Mouse (Mus musculus) lung, embryonic 14.5 days (tissue): ENCODE measurements at regions not wholly inside any gene's neighbourhood (a gene's known extent, or its start where the extent isn't known, plus 50 kb on each side); places are given as distances from the start of the nearest gene placed in this dataset.
A peak's percentile ranks its signal among the peaks of the same experiment; 100 is the strongest.

Source experiments
- ATAC-seq: fragments of 200-750 bp; cut with Nextera tagmentation; 2 replicates; pipeline ENCODE4 v1.8.0; 2017; ENCODE audit warnings: mild to moderate bottlenecking, moderate TSS enrichment, moderate library complexity; ENCODE audit not compliant: insufficient read depth
- DNase-seq: peaks from one replicate; pipeline ENCODE4 v3.0.0-alpha.2; 2015
- H3K27ac ChIP-seq: fragments of 300-500 bp; sonication (generic); 2 replicates; pipeline ENCODE4 v1.5.1; 2014; ENCODE audit warnings: low read depth, mild to moderate bottlenecking, moderate library complexity
- H3K27me3 ChIP-seq: fragments of 300-500 bp; sonication (generic); 2 replicates; pipeline ENCODE4 v1.6.1; 2014; ENCODE audit warnings: low read length, control low read depth; ENCODE audit not compliant: insufficient read depth
- H3K36me3 ChIP-seq: fragments of 300-500 bp; sonication (generic); 2 replicates; pipeline ENCODE4 v1.6.1; 2014; ENCODE audit warnings: control low read depth; ENCODE audit not compliant: insufficient read depth
- H3K4me1 ChIP-seq: fragments of 300-500 bp; sonication (generic); 2 replicates; pipeline ENCODE4 v1.6.1; 2014; ENCODE audit warnings: antibody characterized with exemption, control low read depth; ENCODE audit not compliant: insufficient read depth
- H3K4me2 ChIP-seq: fragments of 300-500 bp; sonication (generic); 2 replicates; pipeline ENCODE4 v1.6.1; 2014; ENCODE audit warnings: mild to moderate bottlenecking
- H3K4me3 ChIP-seq: fragments of 300-500 bp; sonication (generic); 2 replicates; pipeline ENCODE4 v1.5.1; 2014; ENCODE audit warnings: low read depth, low read length
- H3K9ac ChIP-seq: fragments of 300-500 bp; sonication (generic); 2 replicates; pipeline ENCODE4 v1.6.1; 2014
- H3K9me3 ChIP-seq: fragments of 300-500 bp; sonication (generic); 2 replicates; pipeline ENCODE4 v1.6.1; 2016; ENCODE audit warnings: low read depth, low read length, control low read depth
- CTCF ChIP-seq: IDR thresholded peaks from 2 replicates; pipeline ENCODE4 v1.5.1; 2016; ENCODE audit warnings: antibody characterized with exemption, low read depth
- WGBS: fragments of 180-500 bp; shearing (Covaris S2); extraction: QIAGEN DNeasy Blood & Tissue Kit; methylation state at CpG from one replicate; pipeline ENCODE4 v1.1.7; 2014; 5-methylcytosine and 5-hydroxymethylcytosine counted together

DNA sequence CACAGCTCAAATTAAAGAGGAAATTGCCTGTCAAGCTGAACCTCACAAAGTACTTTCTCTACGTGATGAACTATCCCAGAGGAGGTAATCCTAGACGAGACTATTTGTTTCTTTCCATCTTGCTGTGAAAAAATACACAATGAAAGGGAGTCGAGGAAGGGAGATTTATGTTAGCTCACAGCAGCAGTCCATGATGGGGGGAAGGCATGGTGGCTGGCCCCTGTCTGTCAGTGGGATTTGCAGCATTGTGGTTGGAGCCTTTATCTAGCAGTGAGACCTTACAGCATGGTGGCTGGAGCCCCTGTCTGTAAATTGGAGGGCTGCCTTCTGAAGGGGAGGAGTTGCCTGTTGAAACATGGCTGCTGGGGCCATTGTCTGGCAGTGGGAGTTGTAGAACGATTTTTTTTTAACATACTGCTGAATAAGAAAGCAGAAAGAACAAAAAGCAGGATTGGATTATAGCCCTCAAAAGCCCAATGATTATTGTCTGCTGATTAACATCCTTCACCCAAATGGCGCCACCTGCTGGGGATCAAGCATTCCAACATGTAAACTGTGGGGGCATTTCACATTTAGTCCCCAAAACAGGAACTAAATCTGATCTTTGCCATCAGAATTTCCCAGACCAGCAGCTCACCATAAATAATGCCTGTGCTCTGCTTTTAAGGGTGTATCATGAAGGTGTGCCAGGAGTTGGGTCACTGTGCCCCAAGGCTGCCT, 54.0 kb upstream of the Ripor2 start:
- Histone ChIP-seq H3K9ac (no peak overlapping the region), H3K36me3 (no peaks in the 10 kb centered on the region), H3K27me3 (no peaks in the 10 kb centered on the region), H3K9me3 (no peaks in the 10 kb centered on the region), H3K4me3 (no peak overlapping the region), H3K27ac (no peak overlapping the region), H3K4me2 (no peak overlapping the region), H3K4me1 (no peaks in the 10 kb centered on the region)
- DNase-seq (no peak), ATAC-seq (no peak)
- TF ChIP-seq CTCF: peak; percentile 51; the same call in 1 of the 2 replicates
- WGBS: 44% methylated on average over 5 of the region's 5 CpGs
